Mouse (Mus musculus) mesoderm, embryonic 11.5 days (tissue): ENCODE results near the gene Slc1a3.

Experiments used
- DNase-seq: peaks from one replicate; pipeline ENCODE4 v3.0.0-alpha.2; 2012; ENCODE audit warnings: low read depth, low spot score

The Slc1a3 gene

GRCm38 (mm10) chr15:8614701-8615100 is 95.9 kb downstream of the Slc1a3 start:
- DNase-seq, result no peak

GRCm38 (mm10) chr15:8605538-8606188 is 104.9 kb downstream of the Slc1a3 start:
- no peak for DNase-seq

- no peak for DNase-seq
Observed at GRCm38 (mm10) chr15:8602362-8602761, 108.2 kb downstream of the Slc1a3 start.

- no peak for DNase-seq
Observed at GRCm38 (mm10) chr15:8601312-8602146, 109.0 kb downstream of the Slc1a3 start.

- DNase-seq, result no peak
Observed at GRCm38 (mm10) chr15:8596375-8596900, 114.1 kb downstream of the Slc1a3 start.

GRCm38 (mm10) chr15:8595226-8595625 is 115.3 kb downstream of the Slc1a3 start:
- no peak for DNase-seq

GRCm38 (mm10) chr15:8589503-8590116 is 121.0 kb downstream of the Slc1a3 start:
- DNase-seq, result peak; percentile 85

- DNase-seq, result no peak
Observed at GRCm38 (mm10) chr15:8588065-8588464, 122.5 kb downstream of the Slc1a3 start.

- no peak for DNase-seq
Observed at GRCm38 (mm10) chr15:8586822-8587281, 123.7 kb downstream of the Slc1a3 start.
